Mouse (Mus musculus) thymus, postnatal 36 days (tissue): ENCODE data around the gene Swsap1.

ENCODE experiments used
- DNase-seq, 2 experiments: peaks; one replicate each; pipeline ENCODE4 v3.0.0; 2022; ENCODE audit warnings: mixed read lengths in 2 of 2

Gene Swsap1

GRCm38 (mm10) chr9:21955570-21956281, at the start of gene Swsap1:
TSS of gene Swsap1 (plus strand) at chr9:21955755.
- DNase-seq: peak; percentile 98 to 99

GRCm38 (mm10) chr9:21908216-21908615, 47.3 kb upstream of the Swsap1 start:
- DNase-seq: no peak

GRCm38 (mm10) chr9:21909474-21910223, 45.9 kb upstream of the Swsap1 start:
- DNase-seq: no peak

- no peak for DNase-seq
These were observed 38.6 kb upstream of the Swsap1 start for GRCm38 (mm10) chr9:21916851-21917492.

- DNase-seq: no peak
These were observed 38.0 kb upstream of the Swsap1 start for GRCm38 (mm10) chr9:21917493-21918034.

GRCm38 (mm10) chr9:21918035-21918592, 37.4 kb upstream of the Swsap1 start, which contains the start of gene Rab3d:
TSS of gene Rab3d (minus strand) at chr9:21918192.
- peak; percentile 96 to 97 for DNase-seq

- no peak for DNase-seq
These were observed 36.7 kb upstream of the Swsap1 start for GRCm38 (mm10) chr9:21918692-21919384.

GRCm38 (mm10) chr9:21923036-21923435, 32.5 kb upstream of the Swsap1 start:
- no peak for DNase-seq

GRCm38 (mm10) chr9:21923490-21924098, 32.0 kb upstream of the Swsap1 start:
- DNase-seq: no peak

- no peak for DNase-seq
These were observed 31.5 kb upstream of the Swsap1 start for GRCm38 (mm10) chr9:21924099-21924493.

- no peak for DNase-seq
These were observed 30.5 kb upstream of the Swsap1 start for GRCm38 (mm10) chr9:21925034-21925433.

- DNase-seq: no peak
These were observed 30.0 kb upstream of the Swsap1 start for GRCm38 (mm10) chr9:21925506-21925905.

GRCm38 (mm10) chr9:21926155-21926554, 29.4 kb upstream of the Swsap1 start:
- no peak for DNase-seq

- DNase-seq: no peak
These were observed 28.8 kb upstream of the Swsap1 start for GRCm38 (mm10) chr9:21926784-21927183.

GRCm38 (mm10) chr9:21927208-21927753, 28.3 kb upstream of the Swsap1 start, which contains the start of the genes Ccdc159 and Tmem205:
TSS of gene Ccdc159 (plus strand) at chr9:21927471.
TSS of gene Tmem205 (minus strand) at chr9:21927556.
- DNase-seq: peak in 1 of 2 experiments; percentile 19

- no peak for DNase-seq
These were observed 26.3 kb upstream of the Swsap1 start for GRCm38 (mm10) chr9:21929208-21929607.

GRCm38 (mm10) chr9:21932006-21932405, 23.5 kb upstream of the Swsap1 start:
- no peak for DNase-seq

GRCm38 (mm10) chr9:21932445-21933137, 23.0 kb upstream of the Swsap1 start:
- no peak for DNase-seq

- no peak for DNase-seq
These were observed 21.5 kb upstream of the Swsap1 start for GRCm38 (mm10) chr9:21934021-21934420.

- DNase-seq: no peak
These were observed 20.0 kb upstream of the Swsap1 start for GRCm38 (mm10) chr9:21935466-21936131.
